Mouse (Mus musculus): ENCODE measurements around the gene Fabp2.

- TF ChIP-seq POLR2A (IDR thresholded peaks at IDR 0.05; ENCODE audit: insufficient read depth, low read depth, low read length) (no peak), CTCF (IDR thresholded peaks at IDR 0.05; ENCODE audit: insufficient read depth, low read depth, low read length) (no peak)
Measured at GRCm38 (mm10) chr3:122859829-122860228, 35.0 kb upstream of the Fabp2 start.

Measured in olfactory bulb, adult 2 months (tissue).